Mouse (Mus musculus): ENCODE measurements around the gene Tut4. TPM values are rescaled to one million over a fixed set of nuclear protein-coding genes. Genes with fewer than 3 reads are reported as not detected.

Gene Tut4
- polyA plus RNA-seq, 1 experiment = 5.2 TPM

GRCm38 (mm10) chr4:108565026-108565425 is 105.8 kb downstream of the Tut4 start:
- TF ChIP-seq MYOG (IDR thresholded peaks at IDR 0.05; ENCODE audit: control insufficient read depth, extremely low read depth, insufficient read length) (no peak), FOSL1 (IDR thresholded peaks at IDR 0.05; ENCODE audit: insufficient read depth, low read length, poor library complexity, severe bottlenecking) (no peak), CTCF (IDR thresholded peaks at IDR 0.05; ENCODE audit: control insufficient read depth, insufficient read depth, insufficient read length) (no peak), CEBPB (IDR thresholded peaks at IDR 0.05; ENCODE audit: low read depth) (no peak), MAX (IDR thresholded peaks at IDR 0.05) (no peak), USF1 (IDR thresholded peaks at IDR 0.05; ENCODE audit: low read depth) (no peak), MYOD1 (IDR thresholded peaks at IDR 0.05; ENCODE audit: control insufficient read depth, insufficient read length, low read depth) (no peak)
- no peaks in the 10 kb centered on the region for H3K79me2 ChIP-seq (ENCODE audit: control insufficient read depth, insufficient read depth)
- H3ac ChIP-seq (ENCODE audit: control insufficient read depth, insufficient read length, low read depth) = no peak overlapping the region
- H3K4me3 ChIP-seq (ENCODE audit: insufficient read depth, poor library complexity, severe bottlenecking) = no peak overlapping the region
- H3K36me3 ChIP-seq (ENCODE audit: control insufficient read depth, insufficient read depth) = peaks cover 100% of the 10 kb centered on the region
- H3K79me3 ChIP-seq (ENCODE audit: low read depth) = no peaks in the 10 kb centered on the region
- no peaks in the 10 kb centered on the region for H3K27me3 ChIP-seq (ENCODE audit: control insufficient read depth, insufficient read depth, insufficient read length)

GRCm38 (mm10) chr4:108572644-108573043 is 113.4 kb downstream of the Tut4 start:
- TF ChIP-seq CTCF (IDR thresholded peaks at IDR 0.05; ENCODE audit: control insufficient read depth, insufficient read depth, insufficient read length) (no peak), MYOD1 (IDR thresholded peaks at IDR 0.05; ENCODE audit: control insufficient read depth, insufficient read length, low read depth) (no peak), MYOG (IDR thresholded peaks at IDR 0.05; ENCODE audit: control insufficient read depth, extremely low read depth, insufficient read length) (no peak), MAX (IDR thresholded peaks at IDR 0.05) (no peak), FOSL1 (IDR thresholded peaks at IDR 0.05; ENCODE audit: insufficient read depth, low read length, poor library complexity, severe bottlenecking) (no peak), USF1 (IDR thresholded peaks at IDR 0.05; ENCODE audit: low read depth) (no peak), CEBPB (IDR thresholded peaks at IDR 0.05; ENCODE audit: low read depth) (no peak)
- H3ac ChIP-seq (ENCODE audit: control insufficient read depth, insufficient read length, low read depth) = no peak overlapping the region
- H3K36me3 ChIP-seq (ENCODE audit: control insufficient read depth, insufficient read depth) = peaks cover 80% of the 10 kb centered on the region
- no peak overlapping the region for H3K4me3 ChIP-seq (ENCODE audit: insufficient read depth, poor library complexity, severe bottlenecking)
- H3K79me2 ChIP-seq (ENCODE audit: control insufficient read depth, insufficient read depth) = peaks cover 29% of the 10 kb centered on the region
- no peaks in the 10 kb centered on the region for H3K27me3 ChIP-seq (ENCODE audit: control insufficient read depth, insufficient read depth, insufficient read length)
- peaks cover 22% of the 10 kb centered on the region for H3K79me3 ChIP-seq (ENCODE audit: low read depth)

GRCm38 (mm10) chr4:108578840-108579742 is 119.9 kb downstream of the Tut4 start, which contains the start of the genes Prpf38a and Orc1:
Prpf38a (minus strand) TSS chr4:108579336.
Orc1 (plus strand) TSS chr4:108579423.
- TF ChIP-seq MAX (IDR thresholded peaks at IDR 0.05) (peak; percentile 25), FOSL1 (IDR thresholded peaks at IDR 0.05; ENCODE audit: insufficient read depth, low read length, poor library complexity, severe bottlenecking) (no peak)
- peaks cover 27% of the 10 kb centered on the region for H3K36me3 ChIP-seq (ENCODE audit: control insufficient read depth, insufficient read depth)
- peak within 1 kb of the TSS; percentile 96 for H3ac ChIP-seq (ENCODE audit: control insufficient read depth, insufficient read length, low read depth)
- peaks cover 76% of the 10 kb centered on the region for H3K79me3 ChIP-seq (ENCODE audit: low read depth)
- peak within 1 kb of the TSS; percentile 86 for H3K4me3 ChIP-seq (ENCODE audit: insufficient read depth, poor library complexity, severe bottlenecking)
- H3K79me2 ChIP-seq (ENCODE audit: control insufficient read depth, insufficient read depth) = peaks cover 88% of the 10 kb centered on the region
- H3K27me3 ChIP-seq (ENCODE audit: control insufficient read depth, insufficient read depth, insufficient read length) = no peaks in the 10 kb centered on the region

GRCm38 (mm10) chr4:108579743-108580411 is 120.7 kb downstream of the Tut4 start:
- peaks cover 19% of the 10 kb centered on the region for H3K36me3 ChIP-seq (ENCODE audit: control insufficient read depth, insufficient read depth)
- peaks cover 81% of the 10 kb centered on the region for H3K79me3 ChIP-seq (ENCODE audit: low read depth)
- no peak for TF ChIP-seq MYOD1 (IDR thresholded peaks at IDR 0.05; ENCODE audit: control insufficient read depth, insufficient read length, low read depth)
- TF ChIP-seq USF1 (IDR thresholded peaks at IDR 0.05; ENCODE audit: low read depth) = no peak
- no peak for TF ChIP-seq CEBPB (IDR thresholded peaks at IDR 0.05; ENCODE audit: low read depth)
- TF ChIP-seq FOSL1 (IDR thresholded peaks at IDR 0.05; ENCODE audit: insufficient read depth, low read length, poor library complexity, severe bottlenecking) = no peak
- no peak for TF ChIP-seq MAX (IDR thresholded peaks at IDR 0.05)
- no peak for TF ChIP-seq MYOG (IDR thresholded peaks at IDR 0.05; ENCODE audit: control insufficient read depth, extremely low read depth, insufficient read length)
- TF ChIP-seq CTCF (IDR thresholded peaks at IDR 0.05; ENCODE audit: control insufficient read depth, insufficient read depth, insufficient read length) = no peak
- H3ac ChIP-seq (ENCODE audit: control insufficient read depth, insufficient read length, low read depth) = peak overlapping the region; percentile 96
- H3K4me3 ChIP-seq (ENCODE audit: insufficient read depth, poor library complexity, severe bottlenecking) = peak overlapping the region; percentile 86
- no peaks in the 10 kb centered on the region for H3K27me3 ChIP-seq (ENCODE audit: control insufficient read depth, insufficient read depth, insufficient read length)
- peaks cover 91% of the 10 kb centered on the region for H3K79me2 ChIP-seq (ENCODE audit: control insufficient read depth, insufficient read depth)

GRCm38 (mm10) chr4:108593376-108593775 is 134.2 kb downstream of the Tut4 start:
- no peak overlapping the region for H3K4me3 ChIP-seq (ENCODE audit: insufficient read depth, poor library complexity, severe bottlenecking)
- peaks cover 5% of the 10 kb centered on the region for H3K79me3 ChIP-seq (ENCODE audit: low read depth)
- TF ChIP-seq CTCF (IDR thresholded peaks at IDR 0.05; ENCODE audit: control insufficient read depth, insufficient read depth, insufficient read length) = no peak
- TF ChIP-seq MYOG (IDR thresholded peaks at IDR 0.05; ENCODE audit: control insufficient read depth, extremely low read depth, insufficient read length) = no peak
- no peak for TF ChIP-seq FOSL1 (IDR thresholded peaks at IDR 0.05; ENCODE audit: insufficient read depth, low read length, poor library complexity, severe bottlenecking)
- TF ChIP-seq USF1 (IDR thresholded peaks at IDR 0.05; ENCODE audit: low read depth) = no peak
- TF ChIP-seq MYOD1 (IDR thresholded peaks at IDR 0.05; ENCODE audit: control insufficient read depth, insufficient read length, low read depth) = no peak
- H3K36me3 ChIP-seq (ENCODE audit: control insufficient read depth, insufficient read depth) = peaks cover 71% of the 10 kb centered on the region
- H3K79me2 ChIP-seq (ENCODE audit: control insufficient read depth, insufficient read depth) = peaks cover 18% of the 10 kb centered on the region
- H3K27me3 ChIP-seq (ENCODE audit: control insufficient read depth, insufficient read depth, insufficient read length) = no peaks in the 10 kb centered on the region
- no peak overlapping the region for H3ac ChIP-seq (ENCODE audit: control insufficient read depth, insufficient read length, low read depth)
